Mouse (Mus musculus) retina, embryonic 14.5 days (tissue): ENCODE results near the gene Nkrf.

Experiments used
- DNase-seq: peaks from one replicate; pipeline ENCODE4 v3.0.0-alpha.2; 2015; ENCODE audit warnings: low spot score

The Nkrf gene

DNA sequence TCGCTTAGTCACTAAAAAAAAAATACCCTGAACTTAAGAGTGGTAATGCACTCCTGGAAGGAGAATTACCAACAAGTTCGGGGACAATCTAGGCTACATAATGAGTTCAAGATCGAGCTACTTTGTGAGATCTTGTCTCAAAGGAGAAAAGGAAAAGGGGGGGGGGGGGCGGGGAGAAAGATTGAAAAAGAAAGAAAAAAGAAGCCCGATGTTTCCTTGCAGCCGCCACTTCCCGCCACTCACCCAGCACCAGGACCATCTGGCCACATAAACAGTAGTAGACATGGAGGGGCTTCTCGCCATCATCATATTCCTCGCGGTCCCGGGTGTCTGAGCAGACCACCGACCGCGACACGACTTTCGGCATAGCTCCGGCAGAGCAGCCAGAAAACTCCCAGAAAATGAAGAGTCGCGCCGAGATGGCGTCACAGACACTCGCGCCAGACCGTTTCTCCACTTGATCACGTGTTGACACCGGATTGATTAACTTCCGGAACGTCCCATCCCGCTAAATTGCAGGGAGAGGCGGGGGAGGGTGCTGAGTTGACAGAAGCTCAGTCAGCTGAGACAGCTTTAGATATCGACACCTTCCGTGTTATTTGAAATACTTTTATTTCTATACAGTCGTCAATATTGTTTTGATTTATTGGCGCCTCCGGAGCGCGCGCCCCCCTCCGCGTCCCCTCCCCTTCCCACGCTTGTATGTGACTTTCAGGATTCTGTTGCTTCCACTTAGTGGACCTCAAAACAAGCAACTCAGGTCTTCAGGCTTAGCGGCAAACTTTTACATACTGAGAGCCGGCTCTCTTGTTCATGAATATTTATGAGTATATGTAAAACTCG, 38.7 kb downstream of the Nkrf start:
- peak; percentile 81 for DNase-seq

DNA sequence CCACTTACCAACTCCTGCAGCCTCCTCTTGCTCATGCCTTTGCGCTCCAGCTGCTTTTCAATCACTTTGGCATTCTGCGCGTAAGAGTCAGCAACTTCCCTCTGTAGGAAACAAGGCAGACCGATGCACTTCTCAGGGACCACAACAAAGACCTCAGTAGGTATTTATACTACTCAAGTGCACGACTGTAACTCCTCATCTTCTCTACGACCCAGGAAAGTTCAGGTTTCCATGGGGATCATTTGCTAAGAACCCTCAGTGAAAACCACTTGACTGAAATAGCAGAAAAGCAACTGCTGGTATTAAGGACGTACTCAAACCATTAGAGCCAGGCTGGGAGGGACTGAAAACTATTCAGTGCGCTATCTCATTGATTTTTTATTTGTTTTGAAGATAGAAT, 50.1 kb downstream of the Nkrf start:
- no peak for DNase-seq

DNA sequence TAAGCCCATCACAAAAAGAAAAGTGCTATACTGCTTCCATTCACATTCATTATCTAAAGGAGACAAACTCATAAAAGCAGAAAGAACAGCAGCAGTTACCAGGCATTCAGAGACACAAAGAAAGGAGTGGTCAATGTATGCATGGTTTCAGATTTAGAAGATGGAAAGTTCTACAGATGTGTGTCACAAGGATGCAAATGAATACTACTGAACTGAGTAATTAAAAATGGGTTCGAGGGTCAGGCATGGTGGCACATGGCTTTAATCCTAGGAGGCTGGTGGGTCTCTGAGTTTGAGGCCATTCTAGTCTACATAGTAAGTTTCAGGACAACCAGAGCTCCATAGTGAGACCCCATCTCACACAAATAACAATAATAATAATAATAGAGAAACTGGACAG, 55.5 kb downstream of the Nkrf start:
- DNase-seq = no peak

DNA sequence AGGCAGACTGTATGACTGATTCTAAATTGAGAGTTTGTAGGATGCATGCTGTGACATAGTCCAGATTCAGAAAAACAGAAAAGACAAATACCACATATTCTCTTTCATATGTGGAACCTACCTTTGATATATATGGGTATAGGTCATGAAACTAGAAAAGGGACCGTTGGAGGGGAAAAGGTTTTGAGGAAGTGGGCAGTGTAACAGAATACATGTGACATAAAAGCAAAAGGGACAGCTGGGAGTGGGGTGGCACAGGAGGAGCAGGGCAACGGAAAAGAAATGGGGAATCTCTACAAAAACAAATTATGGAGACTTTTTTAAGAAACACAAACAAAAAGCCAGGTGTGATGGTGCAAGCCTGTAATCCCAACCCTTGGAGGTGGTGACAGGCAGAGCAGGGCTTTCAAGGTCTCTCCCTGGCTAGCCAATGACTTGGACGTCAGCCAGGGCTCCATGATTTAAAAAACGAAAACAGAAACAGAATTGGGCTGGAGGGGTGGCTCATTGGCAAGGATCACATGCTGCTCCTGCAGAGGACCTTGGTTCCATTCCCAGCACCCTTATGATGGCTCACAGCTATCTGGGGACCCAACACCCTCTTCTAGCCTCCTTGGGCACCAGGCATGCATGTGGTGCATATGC, 59.2 kb downstream of the Nkrf start:
- no peak for DNase-seq

- DNase-seq = no peak
Observed at GRCm38 (mm10) chrX:36841698-36842097, 61.0 kb downstream of the Nkrf start.

DNA sequence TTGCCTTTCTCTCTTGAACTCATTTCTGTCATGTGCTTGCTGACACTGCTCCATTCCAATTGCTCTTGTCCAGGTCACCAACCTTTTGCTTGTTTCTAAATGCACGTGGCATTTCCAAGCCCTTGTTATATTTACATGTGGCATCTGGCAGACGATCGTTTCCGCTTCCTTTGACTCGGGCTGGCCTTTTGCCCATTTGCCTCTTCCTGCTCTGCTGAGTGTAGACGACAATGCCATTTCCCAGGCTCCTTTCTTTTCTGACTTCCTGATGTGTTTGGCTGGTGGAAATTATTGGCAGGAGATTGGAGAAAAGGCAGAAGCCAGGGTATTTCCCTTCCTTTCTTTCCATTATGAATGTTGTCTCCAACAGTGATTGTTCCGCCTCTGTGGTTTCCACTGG, 63.3 kb downstream of the Nkrf start:
- no peak for DNase-seq
